Mouse (Mus musculus): ENCODE measurements around the gene Ttpal. TPM values are rescaled to one million over a fixed set of nuclear protein-coding genes. Genes with fewer than 3 reads are reported as not detected.

The Ttpal gene
- total RNA-seq (2014; rRNA removed) (54.6 and 59.7 TPM in 2 replicates), polyA plus RNA-seq (2015; fragmentation: Nextera tagmentation; extraction: Ambion mirVana) (27.9 and 28.0 TPM in 2 replicates)

DNA sequence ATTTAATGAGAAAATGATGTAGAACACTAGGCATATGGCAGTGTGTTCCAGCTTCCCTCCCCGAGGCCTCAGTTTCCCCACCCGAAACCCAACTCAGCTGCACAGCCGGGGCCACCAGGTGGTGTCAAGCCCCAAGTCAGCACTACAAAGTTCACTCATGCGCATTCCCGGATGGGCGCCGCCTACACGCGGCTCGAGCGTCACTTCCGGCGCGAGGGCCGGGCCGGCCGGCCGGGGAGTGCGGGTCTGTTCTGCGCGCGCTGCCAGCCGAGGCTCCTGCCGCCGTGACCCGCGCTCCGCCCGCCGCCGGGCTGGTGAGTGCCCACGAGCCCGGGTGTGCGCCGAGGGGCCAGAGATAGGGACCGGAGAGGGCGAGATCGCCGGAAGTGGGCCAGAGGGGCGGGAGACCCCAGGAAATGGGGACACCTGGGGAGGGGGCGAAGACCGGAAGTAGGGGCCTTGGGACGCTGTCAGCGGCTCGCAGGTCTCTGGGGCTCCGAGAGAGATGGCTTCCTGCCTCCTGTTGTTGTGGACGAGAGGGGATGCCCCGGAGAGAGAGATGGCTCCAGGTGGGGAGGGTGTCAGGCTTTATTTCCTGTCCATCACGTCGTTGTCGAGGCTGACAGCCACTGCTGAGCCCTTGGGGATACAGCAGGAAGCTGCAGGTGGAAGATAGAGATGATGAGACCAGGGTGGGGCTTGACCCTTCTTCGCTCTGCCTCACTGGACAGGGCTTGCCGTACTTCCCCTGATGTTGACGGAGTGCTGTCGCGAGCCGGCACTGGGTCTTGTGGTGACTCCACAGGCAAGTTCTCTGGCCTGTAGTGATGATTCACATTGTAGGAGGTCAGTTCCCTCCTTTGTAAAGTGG lies at the start of gene Ttpal:
Gene Ttpal (plus strand): TSS at position 214 of the 871 bp plus-strand sequence.
- Histone ChIP-seq H3K27me3 (ENCODE audit: insufficient read depth, low read length) (no peaks in the 10 kb centered on the region), H3K9me3 (ENCODE audit: low read length) (no peaks in the 10 kb centered on the region), H3K9ac (replicated peaks; ENCODE audit: low read length) (peak within 1 kb of the TSS; percentile 92), H3K36me3 (ENCODE audit: insufficient read depth, low read length) (0 out of 2 replicates have a peak, but pooled peaks cover 2% of the 10 kb centered on the region), H3K4me3 (ENCODE audit: low read length) (peak within 1 kb of the TSS; percentile 81), H3K27ac (peak within 1 kb of the TSS; percentile 95), H3K4me2 (ENCODE audit: low read depth, low read length) (peak within 1 kb of the TSS; percentile 86), H3K4me1 (ENCODE audit: insufficient read depth, low read length) (peaks cover 7% of the 10 kb centered on the region)
- peak; percentile 95 for DNase-seq (ENCODE audit: low spot score)
- 2% methylated on average over 50 of the region's 57 CpGs for WGBS
- ATAC-seq, result peak; percentile 95
- TF ChIP-seq CTCF (IDR thresholded peaks at IDR 0.05; ENCODE audit: low read depth), result peak; percentile 69

- ATAC-seq (no peak), DNase-seq (ENCODE audit: low spot score) (no peak)
- Histone ChIP-seq H3K36me3 (ENCODE audit: insufficient read depth, low read length) (no peaks in the 10 kb centered on the region), H3K4me1 (ENCODE audit: insufficient read depth, low read length) (no peaks in the 10 kb centered on the region), H3K27ac (no peak overlapping the region), H3K27me3 (ENCODE audit: insufficient read depth, low read length) (no peaks in the 10 kb centered on the region), H3K9ac (replicated peaks; ENCODE audit: low read length) (no peak overlapping the region), H3K9me3 (ENCODE audit: low read length) (no peaks in the 10 kb centered on the region), H3K4me3 (ENCODE audit: low read length) (no peak overlapping the region), H3K4me2 (ENCODE audit: low read depth, low read length) (no peak overlapping the region)
- WGBS, result 86% methylated on average over 8 of the region's 8 CpGs
- no peak for TF ChIP-seq CTCF (IDR thresholded peaks at IDR 0.05; ENCODE audit: low read depth)
These were observed 49.6 kb upstream of the Ttpal start for GRCm38 (mm10) chr2:163552518-163552929.

DNA sequence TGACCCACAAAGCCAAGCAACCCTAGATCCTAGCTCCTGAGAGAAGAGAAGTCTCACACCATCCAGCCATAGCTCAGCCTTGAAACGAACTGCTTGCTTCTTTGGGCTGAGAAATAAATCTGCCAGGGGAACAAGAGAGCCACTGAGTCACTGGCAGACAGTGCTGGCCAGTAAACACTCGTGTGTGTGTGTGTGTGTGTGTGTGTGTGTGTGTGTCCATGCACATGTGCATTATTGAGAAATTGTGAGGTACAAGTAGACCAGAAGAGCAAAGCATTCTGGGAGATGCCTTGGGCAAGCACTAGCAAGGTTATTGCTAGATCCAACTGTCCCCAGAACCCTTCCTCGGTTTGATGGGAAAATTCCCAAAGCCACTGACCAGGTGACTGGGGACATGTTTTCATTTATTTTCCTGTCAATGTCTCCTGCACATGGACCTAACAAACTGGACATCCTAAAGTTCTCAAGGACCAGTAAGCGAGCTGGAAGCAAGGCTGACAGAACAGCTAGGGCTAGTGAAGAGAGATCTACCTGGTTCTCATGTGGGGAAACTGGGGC lies 47.6 kb upstream of the Ttpal start:
- Histone ChIP-seq H3K9ac (replicated peaks; ENCODE audit: low read length) (no peak overlapping the region), H3K27ac (no peak overlapping the region), H3K27me3 (ENCODE audit: insufficient read depth, low read length) (no peaks in the 10 kb centered on the region), H3K4me2 (ENCODE audit: low read depth, low read length) (no peak overlapping the region), H3K36me3 (ENCODE audit: insufficient read depth, low read length) (no peaks in the 10 kb centered on the region), H3K9me3 (ENCODE audit: low read length) (no peaks in the 10 kb centered on the region), H3K4me3 (ENCODE audit: low read length) (no peak overlapping the region), H3K4me1 (ENCODE audit: insufficient read depth, low read length) (no peaks in the 10 kb centered on the region)
- DNase-seq (ENCODE audit: low spot score) (no peak), ATAC-seq (no peak)
- TF ChIP-seq CTCF (IDR thresholded peaks at IDR 0.05; ENCODE audit: low read depth), result no peak
- 79% methylated on average over 4 of the region's 4 CpGs for WGBS

- no peak overlapping the region for H3K9ac ChIP-seq (replicated peaks; ENCODE audit: low read length)
- WGBS, result 75% methylated on average over 6 of the region's 6 CpGs
- H3K27ac ChIP-seq, result no peak overlapping the region
These were observed 47.1 kb upstream of the Ttpal start for GRCm38 (mm10) chr2:163554996-163555395.

DNA sequence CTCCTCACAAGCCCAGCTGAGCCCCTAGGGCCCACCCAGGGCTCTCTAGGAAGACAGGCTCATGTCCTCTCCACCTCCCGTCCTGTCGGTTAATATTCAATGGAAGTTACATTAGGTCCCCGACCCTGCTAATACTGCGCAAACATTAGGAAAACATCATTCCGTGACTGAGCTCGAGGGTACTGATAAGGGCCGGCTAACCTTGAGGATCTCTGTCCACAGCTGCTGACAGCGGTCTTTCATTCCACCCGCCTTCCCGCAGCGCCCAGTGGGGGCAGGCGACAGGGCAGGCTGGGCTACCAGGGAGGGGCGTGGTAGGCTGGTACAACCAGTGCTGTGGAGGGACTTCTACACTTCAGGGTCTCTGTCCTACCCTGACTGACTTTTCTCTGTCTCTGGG lies 46.7 kb upstream of the Ttpal start:
- Histone ChIP-seq H3K27ac (no peak overlapping the region), H3K27me3 (ENCODE audit: insufficient read depth, low read length) (no peaks in the 10 kb centered on the region), H3K4me1 (ENCODE audit: insufficient read depth, low read length) (no peaks in the 10 kb centered on the region), H3K4me3 (ENCODE audit: low read length) (no peak overlapping the region), H3K9ac (replicated peaks; ENCODE audit: low read length) (no peak overlapping the region), H3K36me3 (ENCODE audit: insufficient read depth, low read length) (no peaks in the 10 kb centered on the region), H3K9me3 (ENCODE audit: low read length) (no peaks in the 10 kb centered on the region), H3K4me2 (ENCODE audit: low read depth, low read length) (no peak overlapping the region)
- no peak for DNase-seq (ENCODE audit: low spot score)
- TF ChIP-seq CTCF (IDR thresholded peaks at IDR 0.05; ENCODE audit: low read depth), result no peak
- WGBS, result 71% methylated on average over 13 of the region's 13 CpGs
- no peak for ATAC-seq

More at GRCm38 (mm10) chr2:163554996-163555395, 47.1 kb upstream of the Ttpal start:
- H3K27me3 ChIP-seq (ENCODE audit: insufficient read depth, low read length), result no peaks in the 10 kb centered on the region
- no peaks in the 10 kb centered on the region for H3K9me3 ChIP-seq (ENCODE audit: low read length)
- no peaks in the 10 kb centered on the region for H3K36me3 ChIP-seq (ENCODE audit: insufficient read depth, low read length)
- H3K4me1 ChIP-seq (ENCODE audit: insufficient read depth, low read length), result no peaks in the 10 kb centered on the region
- H3K4me2 ChIP-seq (ENCODE audit: low read depth, low read length), result no peak overlapping the region
- ATAC-seq, result no peak
- TF ChIP-seq CTCF (IDR thresholded peaks at IDR 0.05; ENCODE audit: low read depth), result no peak
- no peak for DNase-seq (ENCODE audit: low spot score)
- H3K4me3 ChIP-seq (ENCODE audit: low read length), result no peak overlapping the region

- no peak for TF ChIP-seq CTCF (IDR thresholded peaks at IDR 0.05; ENCODE audit: low read depth)
- no peak overlapping the region for H3K27ac ChIP-seq
- no peak overlapping the region for H3K4me2 ChIP-seq (ENCODE audit: low read depth, low read length)
- no peaks in the 10 kb centered on the region for H3K4me1 ChIP-seq (ENCODE audit: insufficient read depth, low read length)
- H3K4me3 ChIP-seq (ENCODE audit: low read length), result no peak overlapping the region
- H3K9me3 ChIP-seq (ENCODE audit: low read length), result no peaks in the 10 kb centered on the region
- ATAC-seq (no peak), DNase-seq (ENCODE audit: low spot score) (no peak)
- no peaks in the 10 kb centered on the region for H3K36me3 ChIP-seq (ENCODE audit: insufficient read depth, low read length)
- no peaks in the 10 kb centered on the region for H3K27me3 ChIP-seq (ENCODE audit: insufficient read depth, low read length)
- H3K9ac ChIP-seq (replicated peaks; ENCODE audit: low read length), result no peak overlapping the region
- 71% methylated on average over 1 of the region's 1 CpGs for WGBS
These were observed 43.6 kb upstream of the Ttpal start for GRCm38 (mm10) chr2:163558548-163558947.

Measured in hindbrain, postnatal 0 days (tissue).